Mouse (Mus musculus) mesoderm, embryonic 11.5 days (tissue): ENCODE data around the gene Prelid1.

Experiments
- DNase-seq: peaks from one replicate; pipeline ENCODE4 v3.0.0-alpha.2; 2012; ENCODE audit warnings: low read depth, low spot score

The Prelid1 gene

DNA sequence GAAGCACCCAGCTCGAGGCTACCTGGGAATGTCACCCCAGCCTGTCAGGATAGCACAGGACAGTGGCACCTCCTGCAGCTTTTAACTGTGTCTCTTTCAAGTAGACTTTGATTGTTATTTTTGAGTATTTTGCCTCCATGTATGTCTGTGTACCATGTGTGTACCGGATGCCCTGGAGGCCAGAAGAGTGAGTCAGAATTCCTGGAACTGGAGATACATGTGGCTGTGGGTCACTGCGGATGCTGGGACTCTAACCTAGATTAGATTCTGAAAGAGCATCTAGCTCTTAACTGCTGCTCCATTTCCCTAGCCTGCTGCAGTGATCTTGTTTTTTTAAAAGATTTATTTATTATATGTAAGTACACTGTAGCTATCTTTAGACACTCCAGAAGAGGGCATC lies 12.0 kb downstream of the Prelid1 start:
- no peak for DNase-seq

DNA sequence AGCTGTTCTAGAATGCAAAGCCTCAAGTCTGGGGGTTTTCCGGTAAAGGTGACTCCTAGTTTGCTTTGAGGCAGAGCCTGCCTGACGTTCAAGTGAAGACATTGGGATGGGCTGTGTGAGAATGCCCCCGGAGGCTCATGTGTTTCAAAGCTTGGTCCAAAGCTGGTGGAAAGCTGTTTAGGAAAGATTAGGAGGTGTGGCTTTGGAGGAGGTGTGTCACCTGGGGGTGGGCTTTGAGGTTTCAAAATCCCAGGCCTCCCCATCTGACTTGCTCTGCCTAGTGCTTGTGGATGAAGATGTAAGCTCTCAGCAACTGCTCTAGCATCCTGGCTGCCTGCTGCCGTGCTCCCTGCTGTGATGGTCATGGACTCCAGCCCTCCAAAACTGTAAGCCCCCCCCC lies 15.4 kb downstream of the Prelid1 start:
- DNase-seq: no peak

DNA sequence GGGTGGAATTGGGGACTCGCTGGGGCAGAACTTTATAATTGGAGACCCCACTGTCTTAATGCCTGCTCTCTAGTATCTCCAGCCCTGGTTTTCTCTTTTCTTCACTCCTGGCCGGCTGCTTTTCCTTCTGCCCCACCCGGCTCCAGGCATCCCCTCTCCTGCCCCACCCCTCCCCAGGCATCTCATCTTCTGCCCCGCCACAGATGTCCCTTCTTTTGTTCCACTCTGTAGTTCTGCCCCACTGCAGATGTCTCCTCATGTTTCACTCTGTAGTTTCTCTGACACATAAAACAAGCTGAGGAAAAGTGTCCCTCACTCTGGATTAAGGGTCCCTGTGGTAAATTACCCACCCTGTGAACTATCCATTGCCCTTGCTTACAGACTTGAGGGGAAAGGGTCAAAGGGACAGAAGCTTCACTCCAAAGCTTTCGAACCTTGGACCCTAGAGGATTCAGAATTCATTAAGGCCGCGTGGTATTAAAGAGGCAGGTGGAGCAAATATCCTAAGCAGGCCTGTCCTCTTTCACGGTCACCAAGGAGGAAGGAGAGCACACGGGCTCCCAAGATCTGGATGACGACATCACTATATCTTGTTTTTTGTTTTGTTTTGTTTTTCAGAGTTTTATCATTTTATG lies 17.2 kb downstream of the Prelid1 start:
- no peak for DNase-seq

DNA sequence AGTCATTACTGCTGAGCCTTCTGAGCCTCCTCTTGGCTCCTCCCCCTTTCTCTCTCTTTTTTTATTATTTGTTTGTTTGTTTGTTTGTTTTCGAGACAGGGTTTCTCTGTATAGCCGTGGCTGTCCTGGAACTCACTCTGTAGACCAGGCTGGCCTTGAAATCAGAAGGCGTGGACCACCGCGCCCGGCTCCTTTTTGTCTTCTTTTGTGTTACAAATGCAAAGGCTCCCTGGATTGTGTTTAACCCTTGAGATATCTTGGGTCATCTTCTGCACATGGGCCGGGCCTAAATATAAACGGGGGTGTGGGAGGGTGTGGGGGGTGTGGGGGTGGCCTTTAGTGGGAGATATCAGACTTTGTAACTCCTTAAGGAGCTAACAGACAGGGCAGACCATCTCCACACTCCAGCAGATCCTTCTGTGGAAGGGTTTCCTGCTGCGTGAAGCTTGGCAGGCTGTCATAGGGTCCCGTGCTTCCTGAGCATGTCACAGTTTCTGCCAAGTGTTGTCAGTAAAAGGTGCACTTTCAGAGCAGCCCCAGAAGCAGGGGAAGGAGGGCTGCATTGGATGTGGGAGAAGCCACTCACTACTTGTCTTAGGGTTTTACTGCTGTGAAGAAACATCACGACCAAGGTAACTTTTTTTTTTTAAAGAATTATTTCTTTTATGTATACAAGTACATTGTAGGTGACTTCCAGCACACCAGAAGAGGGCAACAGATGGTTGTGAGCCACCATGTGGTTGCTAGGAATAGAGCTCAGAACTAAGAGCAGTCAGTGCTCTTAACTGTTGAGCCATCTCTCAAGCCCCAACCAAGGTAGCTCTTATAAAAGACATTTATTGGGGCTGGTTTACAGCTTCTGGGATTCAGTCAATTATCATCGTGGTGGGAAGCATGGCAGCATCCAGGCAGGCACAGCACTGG lies 18.1 kb downstream of the Prelid1 start:
- no peak for DNase-seq

DNA sequence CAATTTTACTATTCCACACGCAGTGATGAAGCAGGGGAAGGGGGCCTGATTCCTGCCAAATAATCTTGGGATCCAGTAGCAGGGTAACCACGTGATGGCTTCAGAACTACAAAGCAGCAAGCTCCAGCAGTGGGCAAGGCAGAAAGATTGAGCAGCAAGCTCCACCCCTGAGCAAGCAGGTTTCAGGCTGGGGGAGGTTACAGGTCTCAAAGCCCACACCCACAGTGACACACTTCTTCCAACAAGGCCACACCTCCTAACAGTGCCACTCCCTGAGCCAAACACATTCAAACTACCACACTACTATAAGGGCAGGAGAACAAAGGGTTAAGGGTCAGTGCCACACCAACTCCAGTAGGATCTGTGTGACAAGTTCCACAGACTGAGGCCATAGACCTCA lies 19.0 kb downstream of the Prelid1 start:
- no peak for DNase-seq

DNA sequence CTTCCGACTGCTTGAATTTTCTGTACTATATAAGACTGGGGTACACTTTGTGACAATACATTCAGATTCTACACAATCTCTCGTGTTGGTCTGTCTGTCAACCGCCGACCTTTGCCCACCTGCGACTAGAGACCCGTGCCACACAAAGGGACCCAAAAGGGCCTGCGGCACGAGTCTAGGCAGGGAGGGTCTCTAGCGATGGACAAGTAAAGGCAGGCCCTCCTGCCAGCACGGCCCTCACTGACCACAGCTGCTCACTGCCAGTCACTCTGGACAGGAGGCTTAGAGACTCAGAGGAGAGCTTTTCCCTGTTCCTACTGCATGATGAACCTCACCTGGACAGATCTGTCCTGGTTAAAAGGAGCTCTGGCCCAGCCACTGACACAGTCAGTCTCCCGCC lies 22.2 kb downstream of the Prelid1 start:
- no peak for DNase-seq

DNA sequence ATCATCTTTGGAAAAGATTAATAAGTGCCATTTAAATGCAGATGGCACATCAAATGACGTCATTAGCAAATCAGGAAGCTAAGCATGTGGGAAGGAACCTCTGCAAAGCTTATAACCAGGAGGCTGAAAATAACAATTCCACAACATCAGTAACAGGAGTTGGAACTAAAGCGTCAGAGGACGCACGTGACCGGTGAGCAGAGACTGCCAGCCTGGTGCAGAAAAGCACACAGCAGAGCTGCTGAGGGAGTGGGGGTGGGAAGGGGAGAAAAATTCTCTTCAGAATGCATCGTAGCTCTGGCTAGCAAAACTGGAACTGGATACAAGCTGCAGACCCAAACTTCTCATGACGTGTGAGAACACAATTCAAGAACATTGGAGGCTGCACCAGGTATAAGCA lies 24.0 kb downstream of the Prelid1 start:
- DNase-seq: no peak

DNA sequence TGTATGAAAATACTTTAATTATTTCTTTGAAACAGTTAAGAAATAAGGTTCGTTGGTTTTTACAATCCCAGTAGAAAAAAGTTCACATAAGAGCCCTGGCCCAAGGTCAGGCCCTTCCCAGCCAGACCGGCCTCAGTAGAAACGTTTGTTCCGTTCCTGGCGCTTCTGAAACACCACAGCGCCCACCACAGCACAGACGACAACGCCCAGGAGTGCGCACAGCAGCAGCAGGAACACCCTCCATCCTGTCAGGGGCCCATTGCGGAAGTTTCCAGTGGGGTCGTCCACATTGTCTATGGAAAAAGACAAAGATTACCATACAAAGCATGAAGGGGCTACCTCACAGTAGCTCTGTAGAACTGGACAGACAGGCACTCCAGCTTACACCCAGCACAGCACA lies 26.4 kb downstream of the Prelid1 start:
- DNase-seq: no peak

DNA sequence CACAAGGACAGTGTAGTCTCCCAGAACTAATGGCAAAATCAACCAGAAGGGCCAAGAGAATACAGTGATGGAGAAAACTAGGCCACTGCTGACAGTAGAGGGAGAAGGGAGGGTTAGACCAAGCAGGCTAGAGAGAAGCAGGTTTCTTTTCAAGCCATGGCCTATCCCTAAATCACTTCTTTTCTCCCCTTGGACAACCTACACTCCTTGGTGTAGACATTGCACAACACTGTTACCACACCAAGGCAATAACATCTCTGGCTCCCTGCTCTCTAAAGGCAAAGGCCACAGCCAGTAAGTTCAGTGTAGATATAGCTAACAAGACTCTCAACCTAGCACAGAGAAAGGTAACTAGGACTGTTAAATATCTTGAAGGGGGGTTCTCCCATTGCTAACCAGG lies 40.8 kb downstream of the Prelid1 start:
- DNase-seq: no peak

DNA sequence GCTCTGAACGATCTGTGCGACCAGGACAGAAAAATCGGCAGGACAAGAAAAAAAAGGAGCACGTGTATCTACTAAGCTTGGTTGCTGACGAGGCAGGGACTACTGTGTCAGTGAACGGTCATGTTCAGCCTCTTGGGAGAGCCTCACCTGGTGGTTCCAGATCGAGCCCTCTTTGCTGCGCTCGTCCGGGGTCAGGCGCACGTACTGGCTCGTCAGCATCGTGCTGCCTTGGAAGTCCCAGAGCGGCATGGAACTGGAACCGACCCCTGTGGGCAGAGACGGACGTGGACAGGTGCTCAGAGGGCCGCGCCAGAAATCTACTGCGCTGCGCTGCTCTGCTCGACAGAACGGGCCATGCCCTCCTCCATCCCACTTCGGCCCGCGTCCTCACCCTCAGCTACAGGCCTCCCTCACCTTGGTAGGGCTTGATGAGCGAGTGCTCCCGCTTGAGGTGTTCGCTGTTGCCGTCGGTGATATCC lies 41.7 kb downstream of the Prelid1 start:
- peak; percentile 15 for DNase-seq

DNA sequence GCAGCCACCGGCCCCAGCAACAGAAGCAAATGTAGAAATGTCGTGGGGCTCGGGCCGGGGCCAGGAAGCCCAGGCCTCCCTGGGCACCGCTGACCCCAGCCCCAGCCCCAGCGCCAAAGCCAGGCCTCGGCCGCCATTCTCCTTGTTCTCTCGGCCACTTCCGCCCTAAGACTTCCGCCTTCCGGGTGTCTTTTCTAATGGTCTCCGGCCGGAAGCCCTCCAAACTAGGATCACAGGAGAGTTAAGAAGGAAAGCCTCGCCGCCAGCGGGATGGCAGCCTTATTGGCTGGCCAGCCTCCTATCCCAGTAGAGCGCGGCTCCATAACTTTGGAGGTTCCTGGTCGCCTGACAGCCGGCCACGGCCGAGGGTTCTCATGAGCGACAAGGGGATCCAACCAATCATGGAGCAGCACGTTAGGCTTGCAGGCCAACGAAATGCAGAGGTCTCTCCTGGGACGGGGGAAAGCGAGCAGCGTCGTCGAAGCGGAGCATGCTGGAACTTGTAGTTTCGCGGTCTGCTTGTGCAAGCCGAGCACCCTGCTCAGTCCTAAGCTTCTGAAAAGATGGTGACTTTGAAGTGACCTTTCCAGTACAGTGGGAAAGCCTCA lies 42.3 kb downstream of the Prelid1 start, which contains the start of gene Lman2:
TSS of gene Lman2 (minus strand) at position 331 of the 608 bp plus-strand sequence.
- DNase-seq: peak; percentile 99

DNA sequence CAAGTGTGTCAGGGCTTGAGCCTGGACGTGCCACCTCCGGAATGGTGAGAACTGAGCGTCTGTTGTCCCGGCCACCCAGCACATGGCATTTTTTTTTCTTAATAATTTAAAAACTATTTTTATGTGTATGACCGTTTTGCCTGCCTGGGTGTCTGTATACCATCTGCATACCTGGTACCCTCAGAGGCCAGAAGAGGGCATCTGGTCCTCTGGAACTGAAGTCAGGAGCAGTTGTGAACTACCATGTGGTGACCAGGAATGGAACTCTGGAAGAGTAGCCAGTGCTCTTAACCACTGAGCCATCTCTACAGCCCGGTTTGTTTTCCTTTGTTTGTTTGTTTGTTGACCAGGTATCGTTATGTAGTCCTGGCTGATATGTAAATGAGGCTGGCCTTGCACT lies 48.1 kb downstream of the Prelid1 start:
- no peak for DNase-seq

DNA sequence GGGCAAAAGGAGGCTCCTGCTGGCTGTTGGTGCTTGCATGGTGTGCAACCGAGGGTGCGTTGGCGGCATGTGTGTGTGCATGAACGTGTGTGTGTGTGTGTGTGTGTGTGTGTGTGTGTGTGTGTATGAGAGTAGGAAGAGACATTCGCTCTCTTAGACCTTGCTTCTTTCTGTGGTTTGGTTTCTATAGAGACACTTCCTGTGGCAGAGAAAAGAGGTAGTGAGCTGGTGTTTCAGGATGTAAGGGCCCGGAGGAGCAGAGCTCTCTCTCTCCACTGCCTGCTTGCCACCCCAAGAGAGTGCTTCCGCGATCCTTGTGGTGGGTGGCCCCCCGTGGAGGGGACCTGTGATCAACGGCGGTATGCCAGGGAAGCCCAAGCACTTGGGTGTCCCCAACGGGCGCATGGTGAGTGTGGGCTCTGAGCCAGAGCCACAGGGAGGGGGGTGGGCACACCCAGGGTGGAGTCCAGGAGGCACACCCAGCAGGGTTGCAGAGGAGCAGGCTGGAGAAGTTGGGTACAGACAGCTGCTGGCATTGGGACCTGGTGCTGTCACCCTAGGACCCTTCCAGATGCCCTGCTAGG lies 49.3 kb downstream of the Prelid1 start, which contains the start of gene Rgs14:
TSS of gene Rgs14 (plus strand) at position 202 of the 584 bp plus-strand sequence.
- DNase-seq: no peak

DNA sequence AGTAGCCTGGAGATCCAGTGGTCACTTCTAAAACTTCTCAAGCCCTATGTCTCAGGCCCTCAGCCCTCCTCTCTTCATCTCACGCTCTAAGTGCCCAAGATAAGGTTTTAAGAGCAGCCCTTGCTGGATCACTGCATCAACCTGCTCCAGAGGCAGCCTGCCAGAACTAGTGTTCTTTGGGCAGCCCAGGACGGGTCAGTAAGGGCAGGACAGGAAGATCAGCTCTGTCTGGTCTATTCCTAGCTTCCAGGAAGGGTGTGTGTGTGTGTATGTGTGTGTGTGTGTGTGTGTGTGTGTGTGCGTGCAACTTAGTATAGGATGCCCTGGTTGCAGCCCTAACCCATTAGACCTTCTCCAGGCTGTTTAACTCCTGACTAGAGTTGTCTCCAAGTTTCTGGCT lies 49.9 kb downstream of the Prelid1 start:
- no peak for DNase-seq

DNA sequence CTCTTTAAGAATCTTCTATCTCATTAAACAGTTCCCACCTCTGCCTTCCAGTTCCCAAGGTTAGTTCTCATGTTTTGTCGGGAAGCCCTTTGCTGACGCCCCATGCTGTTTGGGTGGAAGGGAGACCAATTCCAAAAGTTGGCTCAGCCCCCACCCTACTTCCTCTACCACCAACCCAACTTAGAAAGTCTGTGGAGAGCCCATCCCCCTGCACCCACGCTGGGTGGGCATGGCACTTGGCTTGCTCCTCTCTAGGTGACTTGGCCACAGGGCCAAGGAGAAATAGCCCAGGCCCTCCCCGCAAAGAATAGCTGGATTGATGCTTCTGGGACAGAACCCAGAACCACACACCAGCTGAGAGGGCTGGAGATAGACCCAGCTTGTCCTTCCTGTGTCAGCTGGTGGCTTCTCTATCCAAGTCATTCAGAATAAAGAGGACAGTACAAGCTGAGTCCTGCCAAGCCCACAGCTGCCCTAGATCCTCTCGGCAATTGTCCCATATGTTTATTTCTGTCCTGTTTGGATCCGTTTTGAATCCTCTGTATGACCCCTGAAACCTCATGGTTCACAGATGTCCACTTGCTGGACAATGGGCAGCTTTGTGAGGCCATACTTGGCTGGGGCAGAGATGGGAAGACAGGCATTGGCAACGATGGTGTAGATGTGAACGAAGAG lies 50.8 kb downstream of the Prelid1 start:
- no peak for DNase-seq

DNA sequence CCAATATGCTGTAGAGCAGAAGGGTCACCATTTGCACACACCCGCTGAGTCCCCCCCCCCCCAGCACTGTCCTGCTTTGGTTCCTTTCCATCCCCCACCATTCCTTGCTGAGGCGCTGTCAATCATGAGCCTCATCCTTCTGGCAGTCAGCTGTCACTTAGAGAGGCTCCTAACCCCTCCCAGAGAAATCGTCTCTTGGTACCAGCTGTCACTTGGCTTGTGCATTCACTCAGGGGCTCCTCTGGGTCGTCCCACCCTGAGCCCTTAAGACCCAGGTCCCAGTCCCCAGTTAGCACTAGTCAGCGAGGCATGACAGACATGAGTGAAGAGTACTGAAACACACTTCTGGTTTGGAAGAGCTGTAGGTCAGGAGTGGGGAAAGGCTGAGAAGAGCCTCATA lies 51.4 kb downstream of the Prelid1 start:
- no peak for DNase-seq

DNA sequence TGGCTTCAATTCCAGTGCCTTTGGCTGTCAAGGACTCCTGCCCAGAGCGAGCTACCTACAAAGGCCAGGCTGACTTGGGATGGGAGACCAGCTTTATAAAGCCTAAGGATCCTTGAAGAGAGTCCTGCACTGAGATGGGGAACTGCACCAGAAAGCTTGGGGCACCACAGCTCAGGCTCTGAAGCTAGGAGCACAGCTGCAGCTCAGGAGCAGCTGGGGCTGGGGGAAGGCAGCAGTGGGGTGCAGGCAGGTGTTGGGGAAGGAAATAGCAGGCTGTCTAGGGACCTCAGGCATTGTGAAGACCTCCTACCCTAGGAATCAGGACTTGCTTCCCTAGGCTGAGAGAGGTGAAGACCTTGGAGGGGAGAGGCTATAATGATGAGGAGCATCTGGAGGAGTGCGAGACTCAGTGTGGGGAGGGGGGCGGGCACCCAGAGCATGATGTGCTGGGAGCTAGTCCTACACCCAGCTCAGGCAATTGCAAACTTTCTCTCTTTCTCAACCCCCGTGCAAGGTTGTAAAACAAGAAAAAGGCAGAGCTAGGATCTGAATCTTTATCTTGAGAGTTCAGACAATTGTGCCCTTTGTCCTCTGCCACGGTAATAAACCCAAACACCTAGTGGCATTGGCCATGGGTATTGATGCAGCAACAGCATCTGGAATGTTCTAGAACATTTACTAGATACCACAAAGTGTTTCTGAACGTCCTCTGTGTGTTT lies 54.1 kb downstream of the Prelid1 start:
- no peak for DNase-seq
